Mouse (Mus musculus): ENCODE data around the gene Galnt3. TPM values are rescaled to one million over a fixed set of nuclear protein-coding genes. Genes with fewer than 3 reads are reported as not detected.
A peak's percentile ranks its signal among the peaks of the same experiment; 100 is the strongest.

The Galnt3 gene
- total and polyA plus RNA-seq, 3 experiments, result 0.13 to 0.59 TPM; not detected in 1

GRCm38 (mm10) chr2:66041917-66042419 is 82.8 kb downstream of the Galnt3 start:
- Histone ChIP-seq H3K27me3 (ENCODE audit: control insufficient read depth, insufficient read depth, low read length) (no peaks in the 10 kb centered on the region), H3K4me3 (no peak overlapping the region), H3K9ac (ENCODE audit: low read depth, low read length) (no peak overlapping the region), H3K36me3 (ENCODE audit: control insufficient read depth, insufficient read depth, low read length) (no peaks in the 10 kb centered on the region), H3K4me1 (ENCODE audit: control insufficient read depth, insufficient read depth, low read length) (no peaks in the 10 kb centered on the region), H3K27ac (no peak overlapping the region), H3K79me2 (replicated peaks; ENCODE audit: control insufficient read depth, insufficient read depth, low read length) (no peaks in the 10 kb centered on the region)
- TF ChIP-seq CTCF (IDR thresholded peaks at IDR 0.05) (peak; percentile 56), POLR2A (IDR thresholded peaks at IDR 0.05; ENCODE audit: insufficient read depth, low read depth, low read length) (no peak)
- intact Hi-C loops (cut with DNase I), result loop anchor here (5.0 kb wide), 1 partner anchor 250 kb away; no protein-coding TSS in a partner anchor
- no peak for DNase-seq
- 70% methylated on average over 9 of the region's 9 CpGs for WGBS

- intact Hi-C loops (cut with DNase I), result loop anchor here (5.0 kb wide), 1 partner anchor 249 kb away; no protein-coding TSS in a partner anchor
- DNase-seq, result no peak
Measured at GRCm38 (mm10) chr2:66041203-66041916, 83.4 kb downstream of the Galnt3 start.

GRCm38 (mm10) chr2:66040611-66041010 is 84.2 kb downstream of the Galnt3 start:
- TF ChIP-seq POLR2A (IDR thresholded peaks at IDR 0.05; ENCODE audit: insufficient read depth, low read depth, low read length) (no peak), EP300 (IDR thresholded peaks at IDR 0.05; ENCODE audit: insufficient read depth, low read depth, low read length) (no peak), CTCF (IDR thresholded peaks at IDR 0.05) (no peak)
- Histone ChIP-seq H3K9ac (ENCODE audit: low read depth, low read length) (no peak overlapping the region), H3K4me1 (ENCODE audit: control insufficient read depth, insufficient read depth, low read length) (no peaks in the 10 kb centered on the region), H3K27me3 (ENCODE audit: control insufficient read depth, insufficient read depth, low read length) (no peaks in the 10 kb centered on the region), H3K79me2 (replicated peaks; ENCODE audit: control insufficient read depth, insufficient read depth, low read length) (no peaks in the 10 kb centered on the region), H3K4me3 (no peak overlapping the region), H3K36me3 (ENCODE audit: control insufficient read depth, insufficient read depth, low read length) (no peaks in the 10 kb centered on the region), H3K27ac (no peak overlapping the region)
- intact Hi-C loops (cut with DNase I), result loop anchor here (5.0 kb wide), 1 partner anchor 248 kb away; no protein-coding TSS in a partner anchor
- DNase-seq, result no peak

More at GRCm38 (mm10) chr2:66041203-66041916, 83.4 kb downstream of the Galnt3 start:
- Histone ChIP-seq H3K4me3 (no peak overlapping the region), H3K27ac (no peak overlapping the region), H3K9ac (ENCODE audit: low read depth, low read length) (no peak overlapping the region), H3K27me3 (ENCODE audit: control insufficient read depth, insufficient read depth, low read length) (no peaks in the 10 kb centered on the region), H3K4me1 (ENCODE audit: control insufficient read depth, insufficient read depth, low read length) (no peaks in the 10 kb centered on the region), H3K79me2 (replicated peaks; ENCODE audit: control insufficient read depth, insufficient read depth, low read length) (no peaks in the 10 kb centered on the region), H3K36me3 (ENCODE audit: control insufficient read depth, insufficient read depth, low read length) (no peaks in the 10 kb centered on the region)
- 92% methylated on average over 21 of the region's 21 CpGs for WGBS
- TF ChIP-seq EP300 (IDR thresholded peaks at IDR 0.05; ENCODE audit: insufficient read depth, low read depth, low read length) (no peak), CTCF (IDR thresholded peaks at IDR 0.05) (no peak), POLR2A (IDR thresholded peaks at IDR 0.05; ENCODE audit: insufficient read depth, low read depth, low read length) (no peak)

- H3K4me3 ChIP-seq, result no peak overlapping the region
- no peaks in the 10 kb centered on the region for H3K36me3 ChIP-seq (ENCODE audit: control insufficient read depth, insufficient read depth, low read length)
- no peaks in the 10 kb centered on the region for H3K79me2 ChIP-seq (replicated peaks; ENCODE audit: control insufficient read depth, insufficient read depth, low read length)
- 56% methylated on average over 9 of the region's 9 CpGs for WGBS
- H3K27me3 ChIP-seq (ENCODE audit: control insufficient read depth, insufficient read depth, low read length), result no peaks in the 10 kb centered on the region
- no peak for TF ChIP-seq POLR2A (IDR thresholded peaks at IDR 0.05; ENCODE audit: insufficient read depth, low read depth, low read length)
- TF ChIP-seq EP300 (IDR thresholded peaks at IDR 0.05; ENCODE audit: insufficient read depth, low read depth, low read length), result no peak
- TF ChIP-seq CTCF (IDR thresholded peaks at IDR 0.05), result no peak
- no peak overlapping the region for H3K27ac ChIP-seq
- H3K4me1 ChIP-seq (ENCODE audit: control insufficient read depth, insufficient read depth, low read length), result no peaks in the 10 kb centered on the region
- intact Hi-C loops (cut with DNase I), result no loop called here
- H3K9ac ChIP-seq (ENCODE audit: low read depth, low read length), result no peak overlapping the region
- no peak for DNase-seq
Measured at GRCm38 (mm10) chr2:66034907-66035679, 89.7 kb downstream of the Galnt3 start.

Other genes with a start within 250 kb of the Galnt3 start
- gene Ttc21b, start 131.6 kb upstream of the Galnt3 start, total RNA-seq (2021), result 1 to 10 TPM; 4.0 TPM
- 3.0 and 4.1 TPM in 2 replicates for gene Ttc21b, start 131.6 kb upstream of the Galnt3 start, polyA plus RNA-seq (2012; rRNA removed)